Mouse (Mus musculus) CH12.LX (cell line): ENCODE measurements around the gene Tgif2. TPM values are rescaled to one million over a fixed set of nuclear protein-coding genes. Genes with fewer than 3 reads are reported as not detected.

Experiments
- DNase-seq: peaks from one replicate; pipeline ENCODE4 v3.0.0-alpha.2; 2013; ENCODE audit errors: extremely low read depth
- H3K27ac ChIP-seq: 2 replicates; pipeline ENCODE4 v1.5.1; 2012; ENCODE audit warnings: low read depth, mild to moderate bottlenecking, control low read depth, moderate library complexity; ENCODE audit not compliant: insufficient read depth
- H3K27me3 ChIP-seq: replicated peaks from 2 replicates; pipeline ENCODE3; 2012; ENCODE audit warnings: inconsistent platforms
- H3K36me3 ChIP-seq, 2 experiments: replicated peaks in 1 of 2; 2 replicates each; pipeline versions ENCODE3 to v1.6.1; 2012; ENCODE audit warnings: inconsistent platforms in 1 of 2, low read length in 1 of 2, mild to moderate bottlenecking in 1 of 2, mixed read lengths in 1 of 2, moderate library complexity in 1 of 2; ENCODE audit not compliant: control insufficient read depth in 1 of 2, insufficient read depth in 1 of 2
- H3K4me1 ChIP-seq, 2 experiments: 2 replicates each; pipeline ENCODE4 v1.6.1; 2012; ENCODE audit warnings: inconsistent platforms in 1 of 2, moderate library complexity in 1 of 2; ENCODE audit not compliant: insufficient read depth in 2 of 2, control insufficient read depth in 1 of 2
- H3K4me2 ChIP-seq: 2 replicates; pipeline ENCODE4 v1.6.1; 2012; ENCODE audit warnings: low read depth, mild to moderate bottlenecking, control low read depth; ENCODE audit not compliant: poor library complexity, insufficient read depth, severe bottlenecking
- H3K4me3 ChIP-seq, 3 experiments: fragments of 150-350 bp in 1 of 3; sonication (generic) in 1 of 3; replicated peaks in 1 of 3; 2 replicates each; pipeline versions ENCODE3 to v1.5.1; 2011 to 2012; ENCODE audit warnings: low read depth in 2 of 3, low read length in 2 of 3, mild to moderate bottlenecking in 2 of 3, moderate library complexity in 2 of 3, control low read depth in 1 of 3, improper control_type of control experiment in 1 of 3, inconsistent platforms in 1 of 3, mixed read lengths in 1 of 3; ENCODE audit not compliant: poor library complexity in 1 of 3
- H3K79me2 ChIP-seq: replicated peaks from 2 replicates; pipeline ENCODE4 v1.6.1; 2012; ENCODE audit warnings: mild to moderate bottlenecking, moderate library complexity; ENCODE audit not compliant: control insufficient read depth, poor library complexity, insufficient read depth, severe bottlenecking; ENCODE audit errors: extremely low read depth
- H3K9ac ChIP-seq: 2 replicates; pipeline ENCODE4 v1.6.1; 2012; ENCODE audit warnings: low read depth, mild to moderate bottlenecking, control low read depth, moderate library complexity; ENCODE audit not compliant: insufficient read depth
- H3K9me3 ChIP-seq: replicated peaks from 2 replicates; pipeline ENCODE3; 2012; ENCODE audit warnings: low read length, inconsistent platforms, mixed read lengths
- CHD1 ChIP-seq: IDR thresholded peaks from 2 replicates; pipeline ENCODE4 v1.6.1; 2012; ENCODE audit warnings: low read depth, low read length, improper control_type of control experiment, inconsistent platforms
- CHD2 ChIP-seq: IDR thresholded peaks from 2 replicates; pipeline ENCODE4 v1.6.1; 2011; ENCODE audit warnings: low read length, improper control_type of control experiment
- CTCF ChIP-seq, 2 experiments: IDR thresholded peaks in 1 of 2; conservative IDR thresholded peaks in 1 of 2; 2 replicates each; pipeline ENCODE4 v1.5.1; 2011 to 2012; ENCODE audit warnings: low read depth in 2 of 2, low read length in 2 of 2, improper control_type of control experiment in 1 of 2, inconsistent platforms in 1 of 2, mild to moderate bottlenecking in 1 of 2, moderate library complexity in 1 of 2
- E2F4 ChIP-seq: IDR thresholded peaks from 2 replicates; pipeline ENCODE4 v1.6.1; 2011; ENCODE audit warnings: low read depth, low read length, improper control_type of control experiment; ENCODE audit not compliant: insufficient replicate concordance
- ELF1 ChIP-seq: IDR thresholded peaks from 2 replicates; pipeline ENCODE4 v1.6.1; 2014; ENCODE audit warnings: low read depth, mild to moderate bottlenecking, inconsistent platforms, low read length, improper control_type of control experiment
- EP300 ChIP-seq: IDR thresholded peaks from 2 replicates; pipeline ENCODE4 v1.6.1; 2011; ENCODE audit warnings: low read length, improper control_type of control experiment
- ETS1 ChIP-seq: conservative IDR thresholded peaks from 2 replicates; pipeline ENCODE4 v1.6.1; 2012; ENCODE audit warnings: low read depth, mild to moderate bottlenecking, inconsistent platforms, low read length, improper control_type of control experiment, moderate library complexity
- GABPA ChIP-seq: IDR thresholded peaks from 2 replicates; pipeline ENCODE4 v1.6.1; 2012; ENCODE audit warnings: low read depth, low read length, improper control_type of control experiment, inconsistent platforms; ENCODE audit not compliant: insufficient replicate concordance
- HCFC1 ChIP-seq: IDR thresholded peaks from 2 replicates; pipeline ENCODE4 v1.6.1; 2012; ENCODE audit warnings: low read depth, mild to moderate bottlenecking, inconsistent platforms, low read length, improper control_type of control experiment
- IRF4 ChIP-seq: IDR thresholded peaks from 2 replicates; pipeline ENCODE4 v1.6.1; 2014; ENCODE audit warnings: low read depth, mild to moderate bottlenecking, inconsistent platforms, low read length, improper control_type of control experiment
- JUN ChIP-seq: IDR thresholded peaks from 2 replicates; pipeline ENCODE4 v1.6.1; 2011; ENCODE audit warnings: low read depth, mild to moderate bottlenecking, low read length, improper control_type of control experiment, moderate library complexity; ENCODE audit not compliant: insufficient read depth
- JUND ChIP-seq: conservative IDR thresholded peaks from 2 replicates; pipeline ENCODE4 v1.6.1; 2011; ENCODE audit warnings: low read depth, low read length, improper control_type of control experiment
- MAFK ChIP-seq: IDR thresholded peaks from 2 replicates; pipeline ENCODE4 v1.6.1; 2011; ENCODE audit warnings: low read length, improper control_type of control experiment; ENCODE audit not compliant: insufficient replicate concordance
- MAX ChIP-seq: IDR thresholded peaks from 2 replicates; pipeline ENCODE4 v1.6.1; 2011; ENCODE audit warnings: low read length, improper control_type of control experiment
- MEF2A ChIP-seq: IDR thresholded peaks from 2 replicates; pipeline ENCODE4 v1.6.1; 2014; ENCODE audit warnings: low read depth, mild to moderate bottlenecking, inconsistent platforms, low read length, improper control_type of control experiment, borderline replicate concordance
- MXI1 ChIP-seq: IDR thresholded peaks from 2 replicates; pipeline ENCODE4 v1.6.1; 2011; ENCODE audit warnings: mild to moderate bottlenecking, low read depth, low read length, improper control_type of control experiment
- MYC ChIP-seq: IDR thresholded peaks from 2 replicates; pipeline ENCODE4 v1.6.1; 2011; ENCODE audit warnings: low read depth, mild to moderate bottlenecking, improper control_type of control experiment, low read length
- NELFE ChIP-seq: IDR thresholded peaks from 2 replicates; pipeline ENCODE4 v1.6.1; 2011; ENCODE audit warnings: low read depth, low read length, improper control_type of control experiment
- NRF1 ChIP-seq: IDR thresholded peaks from 2 replicates; pipeline ENCODE4 v1.6.1; 2014; ENCODE audit warnings: low read depth, mild to moderate bottlenecking, inconsistent platforms, low read length, improper control_type of control experiment, moderate library complexity
- POLR2A ChIP-seq: IDR thresholded peaks from 2 replicates; pipeline ENCODE4 v1.6.1; 2011; ENCODE audit warnings: low read depth, mild to moderate bottlenecking, improper control_type of control experiment, low read length
- RAD21 ChIP-seq: IDR thresholded peaks from 2 replicates; pipeline ENCODE4 v1.6.1; 2011; ENCODE audit warnings: low read depth, mild to moderate bottlenecking, low read length, improper control_type of control experiment, moderate library complexity
- SIN3A ChIP-seq: IDR thresholded peaks from 2 replicates; pipeline ENCODE4 v1.6.1; 2012; ENCODE audit warnings: low read length, improper control_type of control experiment, inconsistent platforms
- SMC3 ChIP-seq: IDR thresholded peaks from 2 replicates; pipeline ENCODE4 v1.6.1; 2011; ENCODE audit warnings: low read depth, low read length, improper control_type of control experiment
- UBTF ChIP-seq: IDR thresholded peaks from 2 replicates; pipeline ENCODE4 v1.6.1; 2012; ENCODE audit warnings: low read depth, mild to moderate bottlenecking, inconsistent platforms, low read length, improper control_type of control experiment, moderate library complexity
- USF1 ChIP-seq: IDR thresholded peaks from 2 replicates; pipeline ENCODE4 v1.6.1; 2014; ENCODE audit warnings: low read depth, mild to moderate bottlenecking, inconsistent platforms, low read length, improper control_type of control experiment
- USF2 ChIP-seq: conservative IDR thresholded peaks from 2 replicates; pipeline ENCODE4 v1.6.1; 2011; ENCODE audit warnings: low read depth, low read length, improper control_type of control experiment
- ZKSCAN1 ChIP-seq: IDR thresholded peaks from 2 replicates; pipeline ENCODE4 v1.6.1; 2012; ENCODE audit warnings: low read depth, inconsistent platforms, low read length, improper control_type of control experiment, borderline replicate concordance
- ZMIZ1 ChIP-seq: IDR thresholded peaks from 2 replicates; pipeline ENCODE4 v1.6.1; 2012; ENCODE audit warnings: low read depth, mild to moderate bottlenecking, inconsistent platforms, low read length, improper control_type of control experiment
- ZNF384 ChIP-seq: IDR thresholded peaks from 2 replicates; pipeline ENCODE4 v1.6.1; 2012; ENCODE audit warnings: low read depth, low read length, improper control_type of control experiment, inconsistent platforms
- dilution Hi-C: fragments of 300-500 bp; cut with MboI; formaldehyde crosslinking; loops from 2 replicates; pipeline ENCODE4 v1.14.3; 2020; ENCODE audit warnings: low sequenced_read_pairs; ENCODE audit not compliant: extremely low pct_unique_long_range_greater_than_20kb, extremely low pct_ligation_motif_present
- in situ Hi-C: fragments of 300-500 bp; cut with MboI; formaldehyde crosslinking; loops from 3 replicates; pipeline ENCODE4 v1.14.3; 2019; ENCODE audit warnings: low sequenced_read_pairs, low pct_ligation_motif_present, low pct_unique_long_range_greater_than_20kb, mixed read lengths
- polyA plus RNA-seq: library from polyadenylated mRNA; unstranded; fragments of >175 nt; gene quantifications from 2 replicates; pipeline ENCODE4 v1.2.1, GENCODE M21; 2012; ENCODE audit warnings: low read depth; ENCODE audit not compliant: insufficient read length
- total RNA-seq, 2 experiments: library from RNA; depleted of rRNA; stranded (reverse); fragments of 300-350 nt in 1 of 2; fragments of >200 nt in 1 of 2; gene quantifications; 2 replicates each; pipeline ENCODE4 v1.2.3; 2012 to 2014

Tgif2 gene
- total and polyA plus RNA-seq, 3 experiments: 10.3 to 12.2 (median 11.3) TPM

- H3K27ac ChIP-seq: no peak overlapping the region
- H3K4me3 ChIP-seq: no peak overlapping the region
- DNase-seq: no peak
- peaks cover 0 to 20% of the 10 kb centered on the region in 2 experiments; a peak in 2 of 4 replicates for H3K4me1 ChIP-seq
- in situ Hi-C loops: no loop called here
- H3K27me3 ChIP-seq: no peaks in the 10 kb centered on the region
- H3K4me2 ChIP-seq: no peak overlapping the region
- TF ChIP-seq ELF1: no peak
- TF ChIP-seq POLR2A: no peak
- no peak for TF ChIP-seq RAD21
- TF ChIP-seq CHD2: no peak
- TF ChIP-seq, all 38 proteins: peak for 0
- Histone ChIP-seq H3K9ac (no peak overlapping the region), H3K9me3 (no peaks in the 10 kb centered on the region), H3K36me3 (peaks cover 53 to 92% of the 10 kb centered on the region in 2 experiments), H3K79me2 (peaks cover 25% of the 10 kb centered on the region)
- dilution Hi-C loops: no loop called here
Measured at GRCm38 (mm10) chr2:156868994-156869393, 29.2 kb downstream of the Tgif2 start.

- in situ Hi-C loops: no loop called here
Measured at GRCm38 (mm10) chr2:156869554-156869953, 29.7 kb downstream of the Tgif2 start.

GRCm38 (mm10) chr2:156870519-156870918 is 30.7 kb downstream of the Tgif2 start:
- Histone ChIP-seq H3K9me3 (no peaks in the 10 kb centered on the region), H3K27me3 (no peaks in the 10 kb centered on the region), H3K4me2 (no peak overlapping the region), H3K4me1 (peaks cover 0 to 7% of the 10 kb centered on the region in 2 experiments; a peak in 1 of 4 replicates), H3K79me2 (peaks cover 12% of the 10 kb centered on the region; the same call in 1 of the 2 replicates), H3K4me3 (no peak overlapping the region), H3K27ac (no peak overlapping the region), H3K9ac (no peak overlapping the region), H3K36me3 (peaks cover 58 to 99% of the 10 kb centered on the region in 2 experiments)
- dilution Hi-C loops (no loop called here), in situ Hi-C loops (no loop called here)
- no peak for DNase-seq
- TF ChIP-seq ZKSCAN1: no peak
- no peak for TF ChIP-seq UBTF
- TF ChIP-seq JUN: no peak
- TF ChIP-seq RAD21: no peak
- TF ChIP-seq USF1: no peak
- no peak for TF ChIP-seq SIN3A
- TF ChIP-seq ZNF384: no peak
- no peak for TF ChIP-seq NRF1
- TF ChIP-seq GABPA: no peak
- no peak for TF ChIP-seq IRF4
- no peak for TF ChIP-seq SMC3
- TF ChIP-seq MYC: no peak
- TF ChIP-seq ZMIZ1: no peak
- no peak for TF ChIP-seq E2F4

More at GRCm38 (mm10) chr2:156869554-156869953, 29.7 kb downstream of the Tgif2 start:
- no peak overlapping the region for H3K4me2 ChIP-seq
- peaks cover 19% of the 10 kb centered on the region for H3K79me2 ChIP-seq
- H3K36me3 ChIP-seq: peaks cover 59 to 97% of the 10 kb centered on the region in 2 experiments
- H3K9ac ChIP-seq: no peak overlapping the region
- no peaks in the 10 kb centered on the region for H3K27me3 ChIP-seq
- H3K9me3 ChIP-seq: no peaks in the 10 kb centered on the region
- TF ChIP-seq NELFE: no peak
- no peak for TF ChIP-seq MXI1
- no peak for TF ChIP-seq MAFK
- TF ChIP-seq CTCF (conservative IDR thresholded peaks at IDR 0.05 in 1 of 2, IDR thresholded peaks at IDR 0.05 in 1 of 2; ENCODE audit: low read depth in 2 of 2, low read length in 2 of 2): no peak
- no peak for TF ChIP-seq EP300
- TF ChIP-seq NRF1: no peak
- TF ChIP-seq MAX: no peak
- no peak for TF ChIP-seq E2F4
- TF ChIP-seq MEF2A: no peak
- no peak for TF ChIP-seq JUND
- TF ChIP-seq USF1: no peak
- no peak for TF ChIP-seq HCFC1
- TF ChIP-seq ETS1: no peak
- no peak for TF ChIP-seq USF2
- no peak for TF ChIP-seq UBTF
- no peak for TF ChIP-seq CHD1
- TF ChIP-seq ZKSCAN1: no peak
- no peak for TF ChIP-seq IRF4
- TF ChIP-seq SIN3A: no peak
- peaks cover 0 to 15% of the 10 kb centered on the region in 2 experiments; a peak in 2 of 4 replicates for H3K4me1 ChIP-seq
- no peak overlapping the region for H3K27ac ChIP-seq
- dilution Hi-C loops: no loop called here
- no peak overlapping the region for H3K4me3 ChIP-seq
- no peak for DNase-seq
